Mouse (Mus musculus) ES-Bruce4 (cell line): Measurements from ENCODE around the gene Hist1h4d.
A peak's percentile ranks its signal among the peaks of the same experiment; 100 is the strongest.

Experiments
- CTCF ChIP-seq: IDR thresholded peaks from one replicate; pipeline ENCODE4 v1.8.1; 2011; ENCODE audit warnings: low read depth, low read length
- EP300 ChIP-seq: IDR thresholded peaks from 2 replicates; pipeline ENCODE4 v1.6.1; 2011; ENCODE audit warnings: low read depth, low read length; ENCODE audit not compliant: insufficient read depth
- POLR2A ChIP-seq: IDR thresholded peaks from one replicate; pipeline ENCODE4 v1.8.1; 2011; ENCODE audit warnings: low read length; ENCODE audit not compliant: insufficient read depth

DNA sequence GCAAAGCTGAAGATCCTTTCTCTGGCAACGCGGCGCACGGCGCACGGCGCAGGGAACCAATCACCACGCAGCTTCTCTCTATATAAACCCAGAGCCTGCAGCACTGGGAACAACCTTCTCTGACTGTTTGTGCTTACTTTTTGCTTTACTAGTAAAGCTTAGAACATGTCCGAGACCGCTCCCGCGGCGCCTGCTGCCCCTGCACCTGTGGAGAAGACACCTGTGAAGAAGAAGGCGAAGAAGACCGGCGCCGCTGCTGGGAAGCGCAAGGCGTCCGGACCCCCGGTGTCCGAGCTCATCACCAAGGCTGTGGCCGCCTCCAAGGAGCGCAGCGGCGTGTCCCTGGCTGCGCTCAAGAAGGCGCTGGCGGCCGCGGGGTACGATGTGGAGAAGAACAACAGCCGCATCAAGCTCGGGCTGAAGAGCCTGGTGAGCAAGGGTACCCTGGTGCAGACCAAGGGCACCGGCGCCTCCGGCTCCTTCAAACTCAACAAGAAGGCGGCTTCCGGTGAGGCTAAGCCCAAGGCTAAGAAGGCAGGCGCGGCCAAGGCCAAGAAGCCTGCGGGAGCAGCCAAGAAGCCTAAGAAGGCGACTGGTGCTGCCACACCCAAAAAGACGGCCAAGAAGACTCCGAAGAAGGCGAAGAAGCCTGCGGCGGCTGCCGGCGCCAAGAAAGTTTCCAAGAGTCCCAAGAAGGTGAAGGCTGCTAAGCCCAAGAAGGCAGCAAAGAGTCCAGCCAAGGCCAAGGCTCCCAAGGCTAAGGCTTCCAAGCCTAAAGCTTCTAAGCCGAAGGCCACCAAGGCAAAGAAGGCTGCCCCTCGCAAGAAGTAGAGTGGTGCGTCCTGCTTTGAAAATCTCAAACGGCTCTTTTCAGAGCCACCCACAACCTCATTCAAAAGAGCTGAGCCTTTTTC, 26.2 kb upstream of the Hist1h4d start:
- peak; percentile 99 for TF ChIP-seq POLR2A
- no peak for TF ChIP-seq CTCF
- TF ChIP-seq EP300, result no peak
